Mouse (Mus musculus) bone marrow, adult 2 months (tissue): Measurements from ENCODE around the gene Trcg1.

Experiments
- CTCF ChIP-seq: fragments of 200-500 bp; IDR thresholded peaks from 2 replicates; pipeline ENCODE4 v1.5.1; 2011; ENCODE audit warnings: low read length, control low read depth; ENCODE audit not compliant: control insufficient read depth, insufficient read depth
- POLR2A ChIP-seq: fragments of 200-500 bp; IDR thresholded peaks from 2 replicates; pipeline ENCODE4 v1.6.1; 2011; ENCODE audit warnings: low read depth, mild to moderate bottlenecking, control low read depth, low read length, borderline replicate concordance; ENCODE audit not compliant: control insufficient read depth

GRCm38 (mm10) chr9:57268575-57268974, 32.2 kb downstream of the Trcg1 start:
- TF ChIP-seq POLR2A, result no peak
- no peak for TF ChIP-seq CTCF
